Mouse (Mus musculus): ENCODE data around the gene Clec14a. TPM values are rescaled to one million over a fixed set of nuclear protein-coding genes. Genes with fewer than 3 reads are reported as not detected.

The Clec14a gene
- polyA plus RNA-seq, 1 experiment: 1.9 TPM

GRCm38 (mm10) chr12:58219078-58219477 is 50.0 kb downstream of the Clec14a start:
- H3K27ac ChIP-seq (ENCODE audit: control insufficient read depth, insufficient read depth, low read length): no peak overlapping the region
- H3K27me3 ChIP-seq (ENCODE audit: control insufficient read depth, insufficient read depth, low read length): no peaks in the 10 kb centered on the region
- no peaks in the 10 kb centered on the region for H3K36me3 ChIP-seq (ENCODE audit: control insufficient read depth, insufficient read depth, low read length)
- DNase-seq: no peak
- no peak overlapping the region for H3K4me3 ChIP-seq (ENCODE audit: control insufficient read depth, insufficient read depth, low read length)
- WGBS: 93% methylated on average over 3 of the region's 3 CpGs
- no peaks in the 10 kb centered on the region for H3K4me1 ChIP-seq (replicated peaks; ENCODE audit: control insufficient read depth, insufficient read depth, low read length)
- no peak for TF ChIP-seq CTCF (IDR thresholded peaks at IDR 0.05; ENCODE audit: borderline replicate concordance, control insufficient read depth, extremely low read depth, insufficient read depth, low read length, poor library complexity)
- no peak for TF ChIP-seq POLR2A (IDR thresholded peaks at IDR 0.05; ENCODE audit: control insufficient read depth, extremely low read depth, insufficient read depth, low read length, poor library complexity)

GRCm38 (mm10) chr12:58216218-58216617 is 52.9 kb downstream of the Clec14a start:
- Histone ChIP-seq H3K27ac (ENCODE audit: control insufficient read depth, insufficient read depth, low read length) (no peak overlapping the region), H3K36me3 (ENCODE audit: control insufficient read depth, insufficient read depth, low read length) (no peaks in the 10 kb centered on the region), H3K4me1 (replicated peaks; ENCODE audit: control insufficient read depth, insufficient read depth, low read length) (no peaks in the 10 kb centered on the region), H3K4me3 (ENCODE audit: control insufficient read depth, insufficient read depth, low read length) (no peak overlapping the region), H3K27me3 (ENCODE audit: control insufficient read depth, insufficient read depth, low read length) (no peaks in the 10 kb centered on the region; the same call in 1 of the 2 replicates)
- WGBS: 38% methylated on average over 2 of the region's 2 CpGs
- DNase-seq: no peak
- TF ChIP-seq CTCF (IDR thresholded peaks at IDR 0.05; ENCODE audit: borderline replicate concordance, control insufficient read depth, extremely low read depth, insufficient read depth, low read length, poor library complexity): no peak
- no peak for TF ChIP-seq POLR2A (IDR thresholded peaks at IDR 0.05; ENCODE audit: control insufficient read depth, extremely low read depth, insufficient read depth, low read length, poor library complexity)

Other genes starting within 250 kb of the Clec14a start
- gene Sstr1, start 57.5 kb downstream of the Clec14a start, polyA plus RNA-seq (2012; rRNA removed): 0.11 and 0.19 TPM in 2 replicates

All from thymus, adult 2 months (tissue).